Mouse (Mus musculus) heart, embryonic 16.5 days (tissue): ENCODE results near the gene Defb45. TPM values are rescaled to one million over a fixed set of nuclear protein-coding genes. Genes with fewer than 3 reads are reported as not detected.

Experiments
- ATAC-seq: fragments of 200-750 bp; cut with Nextera tagmentation; replicated peaks from 2 replicates; pipeline ENCODE4 v1.8.0; 2017; ENCODE audit warnings: moderate number of reproducible peaks; ENCODE audit not compliant: insufficient read depth, low FRiP score; ENCODE audit errors: extremely low read depth
- H3K27ac ChIP-seq: fragments of 300-500 bp; sonication (generic); 2 replicates; pipeline ENCODE4 v1.5.1; 2014; ENCODE audit warnings: mild to moderate bottlenecking, low read length, control low read depth, moderate library complexity
- H3K27me3 ChIP-seq: fragments of 300-500 bp; sonication (generic); 2 replicates; pipeline ENCODE4 v1.6.1; 2014; ENCODE audit warnings: low read length, mixed read lengths; ENCODE audit not compliant: control insufficient read depth, insufficient read depth
- H3K36me3 ChIP-seq: fragments of 300-500 bp; sonication (generic); 2 replicates; pipeline ENCODE4 v1.6.1; 2014; ENCODE audit not compliant: control insufficient read depth, insufficient read depth
- H3K4me1 ChIP-seq: fragments of 300-500 bp; sonication (generic); 2 replicates; pipeline ENCODE4 v1.6.1; 2014; ENCODE audit warnings: low read length, mixed read lengths; ENCODE audit not compliant: control insufficient read depth, insufficient read depth
- H3K4me2 ChIP-seq: fragments of 300-500 bp; sonication (generic); 2 replicates; pipeline ENCODE4 v1.6.1; 2014; ENCODE audit warnings: low read depth, mild to moderate bottlenecking, control low read depth, low read length
- H3K4me3 ChIP-seq: fragments of 300-500 bp; sonication (generic); 2 replicates; pipeline ENCODE4 v1.5.1; 2014; ENCODE audit warnings: mild to moderate bottlenecking, control low read depth, low read length
- H3K9ac ChIP-seq: fragments of 300-500 bp; sonication (generic); 2 replicates; pipeline ENCODE4 v1.6.1; 2014; ENCODE audit warnings: low read length, control low read depth
- H3K9me3 ChIP-seq: fragments of 300-500 bp; sonication (generic); replicated peaks from 2 replicates; pipeline ENCODE4 v1.6.1; 2016; ENCODE audit warnings: low read length; ENCODE audit not compliant: control insufficient read depth
- WGBS: fragments of 180-500 bp; shearing (Covaris S2); extraction: QIAGEN DNeasy Blood & Tissue Kit; methylation state at CpG from one replicate; pipeline ENCODE4 v1.1.7; 2014; 5-methylcytosine and 5-hydroxymethylcytosine counted together
- polyA plus RNA-seq: library from polyadenylated mRNA; unstranded; fragments of >200 nt; fragmentation: Nextera tagmentation; extraction: Ambion mirVana; gene quantifications from 2 replicates; pipeline ENCODE4 v1.2.1, GENCODE M21; 2015

The Defb45 gene
- polyA plus RNA-seq, 1 experiment from 2014 or later, result not detected

DNA sequence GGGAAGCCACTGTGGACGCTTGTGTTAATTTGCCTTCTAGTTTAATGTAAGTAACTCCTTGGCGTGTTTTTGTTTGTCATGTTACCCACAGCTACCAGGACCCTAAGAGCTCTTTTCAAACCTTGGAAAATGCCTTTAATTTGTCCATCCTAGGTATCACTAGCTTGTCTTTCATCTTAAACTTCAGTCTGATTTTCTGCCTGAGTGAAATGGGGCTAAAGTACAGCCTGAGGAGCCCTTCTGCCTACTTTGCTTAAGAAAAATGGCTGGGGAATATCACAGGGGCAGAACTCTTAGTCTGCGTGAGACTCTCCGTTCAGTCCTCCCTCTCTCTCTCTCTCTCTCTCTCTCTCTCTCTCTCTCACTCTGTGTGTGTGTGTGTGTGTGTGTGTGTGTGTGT is 29.3 kb downstream of the Defb45 start:
- 0 out of 2 replicates have a peak, but pooled peaks cover 3% of the 10 kb centered on the region for H3K9me3 ChIP-seq
- no peak overlapping the region for H3K9ac ChIP-seq
- no peak for ATAC-seq
- no peak overlapping the region for H3K4me3 ChIP-seq
- no peak overlapping the region for H3K4me2 ChIP-seq
- no peak overlapping the region for H3K27ac ChIP-seq
- H3K36me3 ChIP-seq, result no peaks in the 10 kb centered on the region
- H3K4me1 ChIP-seq, result no peaks in the 10 kb centered on the region
- WGBS, result 69% methylated on average over 4 of the region's 4 CpGs
- H3K27me3 ChIP-seq, result 0 out of 2 replicates have a peak, but pooled peaks cover 2% of the 10 kb centered on the region

DNA sequence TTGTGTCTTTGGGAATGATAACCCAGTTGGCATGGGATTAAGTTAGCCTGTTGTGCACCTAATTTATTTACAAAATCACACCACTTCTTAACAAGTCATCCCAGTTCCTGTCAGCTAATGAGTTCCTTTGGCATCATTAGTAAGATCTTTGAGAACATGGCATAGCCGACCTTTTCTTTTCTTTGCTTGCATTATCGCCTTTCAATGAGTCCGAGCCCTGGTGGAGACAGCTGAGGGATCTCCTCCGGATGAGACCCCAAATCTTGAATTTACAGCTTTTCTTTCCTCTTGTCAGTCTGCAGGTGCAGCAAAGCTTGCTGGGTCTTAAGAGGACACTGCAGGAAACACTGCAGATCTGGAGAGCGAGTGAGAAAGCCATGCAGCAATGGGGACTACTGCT is 30.2 kb downstream of the Defb45 start, which contains the start of gene Gm17416:
Gene Gm17416, plus strand, starts transcription at position 301 of the 400 bp plus-strand sequence.
- H3K36me3 ChIP-seq, result no peaks in the 10 kb centered on the region
- H3K4me3 ChIP-seq, result no peak within 1 kb of the TSS
- no peak within 1 kb of the TSS for H3K9ac ChIP-seq
- ATAC-seq, result no peak
- 0 out of 2 replicates have a peak, but pooled peaks cover 3% of the 10 kb centered on the region for H3K9me3 ChIP-seq
- 82% methylated on average over 5 of the region's 5 CpGs for WGBS
- H3K4me1 ChIP-seq, result no peaks in the 10 kb centered on the region
- H3K27ac ChIP-seq, result no peak within 1 kb of the TSS
- 0 out of 2 replicates have a peak, but pooled peaks cover 2% of the 10 kb centered on the region for H3K27me3 ChIP-seq
- H3K4me2 ChIP-seq, result no peak within 1 kb of the TSS

DNA sequence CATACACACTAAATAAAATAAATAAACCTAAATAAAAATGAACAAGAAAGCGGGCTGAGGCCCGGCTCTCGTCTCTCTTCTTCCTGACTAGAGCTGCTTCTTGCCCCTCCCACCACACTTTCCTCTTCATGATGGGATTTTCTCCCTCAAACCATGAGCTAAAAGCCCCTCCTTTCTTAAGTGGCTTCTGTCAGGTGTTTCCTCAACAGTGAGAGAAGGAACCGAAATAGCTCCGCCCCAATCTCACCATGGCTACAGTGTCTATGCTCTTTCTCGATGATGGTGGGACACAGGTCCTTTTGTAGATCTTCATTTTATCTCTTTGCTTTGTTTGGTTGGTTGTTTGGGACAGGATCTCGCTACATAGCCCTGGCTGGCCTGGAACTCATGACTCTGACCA is 42.5 kb downstream of the Defb45 start:
- WGBS, result 77% methylated on average over 7 of the region's 7 CpGs

DNA sequence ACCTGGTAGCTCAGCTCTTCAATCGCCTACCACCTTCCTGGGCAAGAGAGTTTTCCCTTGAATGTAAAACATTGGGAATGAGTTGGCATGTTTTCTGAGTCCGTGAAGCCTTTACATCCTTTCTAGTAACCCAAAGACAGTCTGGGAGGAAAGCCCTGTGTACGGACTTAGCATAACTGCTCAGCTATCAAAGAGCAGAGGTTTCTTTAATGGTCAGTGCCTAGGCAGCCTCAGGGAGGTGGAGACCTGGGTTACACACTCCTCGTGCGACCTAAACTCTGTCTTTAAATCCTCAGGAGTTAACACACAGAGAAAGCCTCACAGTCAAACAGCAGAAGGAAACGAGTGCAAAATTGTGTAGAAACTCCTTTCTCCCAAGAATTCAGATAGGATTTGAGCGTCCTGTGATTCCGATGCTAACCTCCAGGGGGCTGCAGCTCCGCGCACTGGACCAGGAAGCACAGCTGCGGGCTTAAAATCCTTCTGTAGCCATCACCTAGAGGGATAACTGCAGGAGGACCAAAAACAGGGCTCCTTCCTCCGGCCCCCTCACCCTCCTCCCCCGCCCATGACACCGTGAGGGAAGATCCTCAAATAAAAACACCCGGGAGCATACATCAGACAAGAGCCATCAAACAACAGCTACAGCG is 45.3 kb downstream of the Defb45 start:
- Histone ChIP-seq H3K4me1 (no peaks in the 10 kb centered on the region), H3K4me3 (no peak overlapping the region), H3K9me3 (no peaks in the 10 kb centered on the region), H3K36me3 (no peaks in the 10 kb centered on the region), H3K27me3 (no peaks in the 10 kb centered on the region), H3K27ac (no peak overlapping the region), H3K4me2 (peak overlapping the region; percentile 43; the same call in 1 of the 2 replicates), H3K9ac (no peak overlapping the region)
- ATAC-seq, result no peak
- WGBS, result 13% methylated on average over 16 of the region's 16 CpGs

More for the DNA sequence above, 42.5 kb downstream of the Defb45 start:
- H3K4me3 ChIP-seq, result no peak overlapping the region
- no peaks in the 10 kb centered on the region for H3K9me3 ChIP-seq
- no peak overlapping the region for H3K9ac ChIP-seq
- H3K4me2 ChIP-seq, result no peak overlapping the region
- ATAC-seq, result no peak
- no peak overlapping the region for H3K27ac ChIP-seq
- H3K4me1 ChIP-seq, result no peaks in the 10 kb centered on the region
- no peaks in the 10 kb centered on the region for H3K27me3 ChIP-seq
- no peaks in the 10 kb centered on the region for H3K36me3 ChIP-seq

DNA sequence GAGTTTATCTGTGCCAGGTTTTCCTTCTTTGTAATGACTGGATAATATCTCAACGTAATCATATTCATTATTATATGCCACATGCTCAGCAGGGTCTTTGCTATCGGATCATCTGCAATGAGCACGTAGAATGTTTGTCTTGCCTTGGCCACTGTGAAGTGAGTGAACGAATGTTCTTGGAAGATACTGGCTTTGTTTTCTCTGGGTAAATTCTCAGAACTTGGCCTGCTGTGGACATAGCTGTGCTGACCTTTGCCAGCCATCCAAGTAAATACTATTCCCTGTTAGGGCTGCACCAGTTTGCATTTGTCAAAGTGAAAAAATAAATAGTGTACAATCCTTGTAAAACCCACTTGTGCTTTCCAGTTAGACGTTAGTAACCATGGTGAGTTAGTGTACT is 51.1 kb downstream of the Defb45 start:
- WGBS, result 64% methylated on average over 5 of the region's 5 CpGs
- H3K27ac ChIP-seq, result no peak overlapping the region
- no peak for ATAC-seq
- H3K36me3 ChIP-seq, result no peaks in the 10 kb centered on the region
- no peak overlapping the region for H3K9ac ChIP-seq
- H3K4me2 ChIP-seq, result no peak overlapping the region
- H3K27me3 ChIP-seq, result no peaks in the 10 kb centered on the region
- H3K4me3 ChIP-seq, result no peak overlapping the region
- peaks cover 2% of the 10 kb centered on the region; the same call in 1 of the 2 replicates for H3K4me1 ChIP-seq
- H3K9me3 ChIP-seq, result no peaks in the 10 kb centered on the region

DNA sequence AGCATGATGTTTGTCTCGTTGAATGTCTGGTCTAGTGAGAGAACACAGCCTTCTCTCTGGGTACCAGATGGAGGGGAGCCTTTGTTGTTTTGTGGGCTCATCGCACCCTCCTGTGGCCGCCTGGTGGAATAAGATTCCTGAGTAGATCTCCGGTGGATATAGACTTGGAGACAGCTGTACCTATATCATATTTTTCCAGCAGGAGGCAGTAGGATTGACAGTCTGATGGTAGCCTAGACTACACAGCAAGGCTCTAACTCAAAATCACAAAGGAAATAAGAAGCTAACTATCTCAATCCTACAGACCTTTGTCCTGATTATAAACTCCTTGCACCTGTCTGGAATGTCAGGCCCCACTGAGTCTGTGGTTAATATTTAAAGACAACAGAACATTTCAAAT is 54.5 kb downstream of the Defb45 start:
- Histone ChIP-seq H3K9ac (no peak overlapping the region), H3K36me3 (no peaks in the 10 kb centered on the region), H3K27ac (no peak overlapping the region), H3K4me2 (no peak overlapping the region), H3K27me3 (no peaks in the 10 kb centered on the region), H3K9me3 (0 out of 2 replicates have a peak, but pooled peaks cover 3% of the 10 kb centered on the region), H3K4me3 (no peak overlapping the region), H3K4me1 (peaks cover 2% of the 10 kb centered on the region; the same call in 1 of the 2 replicates)
- 22% methylated on average over 4 of the region's 4 CpGs for WGBS
- no peak; the same call in 1 of the 2 replicates for ATAC-seq

DNA sequence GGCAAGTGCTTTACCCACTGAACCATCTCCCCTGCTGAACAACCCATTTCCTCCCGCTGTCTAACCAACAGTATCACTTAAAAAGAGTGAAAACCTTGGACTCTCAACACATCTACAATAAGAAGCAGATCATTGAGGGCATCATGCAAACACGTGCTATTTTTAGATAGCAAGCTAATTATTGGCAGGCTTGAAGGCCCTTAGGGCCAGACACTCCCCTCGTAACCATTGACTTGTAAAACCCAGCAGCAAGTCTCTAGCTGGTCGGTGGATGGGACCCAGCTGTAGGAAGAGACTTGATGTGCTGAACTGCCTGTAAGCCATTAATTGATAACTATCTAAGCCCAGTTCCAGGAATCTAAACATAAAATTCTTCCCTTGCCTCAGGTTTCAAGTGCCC is 55.7 kb downstream of the Defb45 start:
- H3K4me1 ChIP-seq, result peaks cover 2% of the 10 kb centered on the region; the same call in 1 of the 2 replicates
- no peak for ATAC-seq
- no peak overlapping the region for H3K4me2 ChIP-seq
- H3K4me3 ChIP-seq, result no peak overlapping the region
- H3K36me3 ChIP-seq, result no peaks in the 10 kb centered on the region
- H3K27ac ChIP-seq, result no peak overlapping the region
- H3K9ac ChIP-seq, result no peak overlapping the region
- H3K27me3 ChIP-seq, result no peaks in the 10 kb centered on the region
- 0 out of 2 replicates have a peak, but pooled peaks cover 3% of the 10 kb centered on the region for H3K9me3 ChIP-seq
- WGBS, result 43% methylated on average over 4 of the region's 4 CpGs

Other genes with a start within 250 kb of the Defb45 start
- gene Nrsn2, start 222.8 kb downstream of the Defb45 start, polyA plus RNA-seq, result 1.2 and 1.3 TPM in 2 replicates
- 5.4 and 7.3 TPM in 2 replicates for gene Sox12, start 201.3 kb downstream of the Defb45 start, polyA plus RNA-seq
- gene Zcchc3, start 184.4 kb downstream of the Defb45 start, polyA plus RNA-seq, result 24.3 and 26.0 TPM in 2 replicates
- gene 6820408C15Rik, start 183.8 kb downstream of the Defb45 start, polyA plus RNA-seq, result 3.5 TPM in 2 replicates
- gene Defb23, start 134.8 kb downstream of the Defb45 start, polyA plus RNA-seq, result not detected in 2 replicates
- gene Defb20, start 122.3 kb downstream of the Defb45 start, polyA plus RNA-seq, result not detected in 2 replicates
- not detected in 2 replicates for gene Defb22, start 109.3 kb downstream of the Defb45 start, polyA plus RNA-seq
- gene Defb26, start 87.7 kb downstream of the Defb45 start, polyA plus RNA-seq, result not detected in 2 replicates
- gene Defb28, start 81.1 kb downstream of the Defb45 start, polyA plus RNA-seq, result not detected in 2 replicates
- not detected in 2 replicates for gene Defb29, start 59.3 kb downstream of the Defb45 start, polyA plus RNA-seq
- not detected in 2 replicates for gene Gm17416, start 30.1 kb downstream of the Defb45 start, polyA plus RNA-seq
- gene Defb21, start 26.7 kb downstream of the Defb45 start, polyA plus RNA-seq, result not detected in 2 replicates
- 0.61 and 1.2 TPM in 2 replicates for gene Defb19, start 19.1 kb downstream of the Defb45 start, polyA plus RNA-seq
- gene Defb36, start 4.9 kb upstream of the Defb45 start, polyA plus RNA-seq, result not detected in 2 replicates
- gene Defb25, start 23.7 kb upstream of the Defb45 start, polyA plus RNA-seq, result 0.88 TPM in 1 of 2 replicates, not detected in the other
- 12.8 and 14.8 TPM in 2 replicates for gene Rem1, start 27.6 kb upstream of the Defb45 start, polyA plus RNA-seq
- gene H13, start 70.1 kb upstream of the Defb45 start, polyA plus RNA-seq, result 76.4 and 81.7 TPM in 2 replicates
- gene Mcts2, start 87.6 kb upstream of the Defb45 start, polyA plus RNA-seq, result 18.9 and 19.2 TPM in 2 replicates
- gene Id1, start 136.9 kb upstream of the Defb45 start, polyA plus RNA-seq, result 56.3 and 64.5 TPM in 2 replicates
- 26.7 and 30.9 TPM in 2 replicates for gene Cox4i2, start 154.8 kb upstream of the Defb45 start, polyA plus RNA-seq
- gene Bcl2l1, start 232.3 kb upstream of the Defb45 start, polyA plus RNA-seq, result 70.5 and 74.3 TPM in 2 replicates
- gene Tpx2, start 248.6 kb upstream of the Defb45 start, polyA plus RNA-seq, result 45.4 and 55.1 TPM in 2 replicates